Mouse (Mus musculus): ENCODE measurements at regions not wholly inside any gene's neighbourhood (a gene's known extent, or its start where the extent isn't known, plus 50 kb on each side); places are given as distances from the start of the nearest gene placed in this dataset.

GRCm38 (mm10) chr4:127469877-127470276 is 111.9 kb upstream of the Gjb5 start:
- no peak for ATAC-seq (replicated peaks; ENCODE audit: low FRiP score)
- WGBS = 91% methylated on average over 7 of the region's 7 CpGs

GRCm38 (mm10) chr4:127454511-127455119 is 96.6 kb upstream of the Gjb5 start:
- no peaks in the 10 kb centered on the region for H3K36me3 ChIP-seq (ENCODE audit: control insufficient read depth, insufficient read depth, low read length)
- no peaks in the 10 kb centered on the region for H3K4me1 ChIP-seq (replicated peaks; ENCODE audit: control insufficient read depth, insufficient read depth, low read length)
- WGBS = 92% methylated on average over 11 of the region's 11 CpGs
- H3K9ac ChIP-seq (ENCODE audit: low read length) = no peak overlapping the region
- no peak overlapping the region for H3K4me3 ChIP-seq (ENCODE audit: low read depth, low read length)
- ATAC-seq (replicated peaks; ENCODE audit: low FRiP score) (no peak), DNase-seq (ENCODE audit: low spot score) (no peak)
- no peak overlapping the region for H3K4me2 ChIP-seq (ENCODE audit: low read depth, low read length, severe bottlenecking)
- H3K9me3 ChIP-seq (ENCODE audit: control insufficient read depth, low read length) = no peaks in the 10 kb centered on the region
- no peaks in the 10 kb centered on the region for H3K27me3 ChIP-seq (ENCODE audit: control insufficient read depth, insufficient read depth, low read length)
- no peak overlapping the region for H3K27ac ChIP-seq (ENCODE audit: low read depth, low read length)

More at GRCm38 (mm10) chr4:127469877-127470276, 111.9 kb upstream of the Gjb5 start:
- no peak overlapping the region for H3K4me3 ChIP-seq (ENCODE audit: low read depth, low read length)
- H3K4me1 ChIP-seq (replicated peaks; ENCODE audit: control insufficient read depth, insufficient read depth, low read length) = no peaks in the 10 kb centered on the region
- H3K9ac ChIP-seq (ENCODE audit: low read length) = no peak overlapping the region
- H3K36me3 ChIP-seq (ENCODE audit: control insufficient read depth, insufficient read depth, low read length) = no peaks in the 10 kb centered on the region
- DNase-seq (ENCODE audit: low spot score) = no peak
- no peak overlapping the region for H3K27ac ChIP-seq (ENCODE audit: low read depth, low read length)
- no peak overlapping the region for H3K4me2 ChIP-seq (ENCODE audit: low read depth, low read length, severe bottlenecking)
- no peaks in the 10 kb centered on the region for H3K9me3 ChIP-seq (ENCODE audit: control insufficient read depth, low read length)
- no peaks in the 10 kb centered on the region for H3K27me3 ChIP-seq (ENCODE audit: control insufficient read depth, insufficient read depth, low read length)

DNA sequence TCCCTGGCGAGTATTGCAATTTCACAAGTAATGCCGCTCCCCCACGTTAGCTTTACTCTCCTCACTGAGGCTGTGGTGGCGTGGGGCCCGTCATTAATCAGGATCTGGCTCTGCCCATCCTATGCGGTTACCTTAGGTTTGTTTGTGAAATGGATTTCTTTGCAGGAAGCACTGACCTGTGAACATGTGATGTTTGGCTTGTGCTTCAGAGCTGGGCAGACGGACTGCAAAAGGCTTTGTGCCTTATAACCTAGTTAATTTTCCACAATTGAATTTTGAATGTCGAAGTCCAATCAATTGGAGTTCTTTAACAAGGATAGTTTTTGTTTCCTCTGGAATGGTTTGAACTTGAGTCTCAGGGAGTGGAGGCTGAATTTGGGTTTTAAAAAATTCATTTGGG is 94.1 kb upstream of the Gjb5 start:
- WGBS = 79% methylated on average over 8 of the region's 8 CpGs
- no peaks in the 10 kb centered on the region for H3K36me3 ChIP-seq (ENCODE audit: control insufficient read depth, insufficient read depth, low read length)
- no peak overlapping the region for H3K9ac ChIP-seq (ENCODE audit: low read length)
- no peaks in the 10 kb centered on the region for H3K27me3 ChIP-seq (ENCODE audit: control insufficient read depth, insufficient read depth, low read length)
- H3K9me3 ChIP-seq (ENCODE audit: control insufficient read depth, low read length) = no peaks in the 10 kb centered on the region
- H3K4me3 ChIP-seq (ENCODE audit: low read depth, low read length) = no peak overlapping the region
- H3K4me2 ChIP-seq (ENCODE audit: low read depth, low read length, severe bottlenecking) = no peak overlapping the region
- ATAC-seq (replicated peaks; ENCODE audit: low FRiP score) (no peak), DNase-seq (ENCODE audit: low spot score) (no peak)
- H3K4me1 ChIP-seq (replicated peaks; ENCODE audit: control insufficient read depth, insufficient read depth, low read length) = no peaks in the 10 kb centered on the region
- no peak overlapping the region for H3K27ac ChIP-seq (ENCODE audit: low read depth, low read length)

DNA sequence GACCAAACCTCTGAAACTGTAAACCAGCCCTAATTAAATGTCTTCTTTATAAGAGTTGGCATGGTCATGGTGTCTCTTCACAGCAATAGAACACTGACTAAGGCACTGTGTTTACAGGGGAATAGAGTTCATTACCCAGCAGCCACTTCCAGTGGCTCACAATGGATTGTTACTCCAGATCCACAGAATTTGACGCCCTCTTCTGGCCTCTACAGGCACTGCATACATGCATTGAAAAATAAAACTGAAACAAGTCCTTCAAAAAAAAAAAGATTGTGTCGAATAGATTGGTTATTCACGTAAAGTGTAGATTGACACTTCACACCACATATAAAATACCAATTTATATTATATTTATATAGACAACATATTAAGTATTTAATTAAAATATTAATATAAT is 87.3 kb upstream of the Gjb5 start:
- H3K9ac ChIP-seq (ENCODE audit: low read length) = no peak overlapping the region
- H3K27me3 ChIP-seq (ENCODE audit: control insufficient read depth, insufficient read depth, low read length) = no peaks in the 10 kb centered on the region
- WGBS = 61% methylated on average over 3 of the region's 3 CpGs
- DNase-seq (ENCODE audit: low spot score) (no peak), ATAC-seq (replicated peaks; ENCODE audit: low FRiP score) (no peak)
- H3K4me3 ChIP-seq (ENCODE audit: low read depth, low read length) = no peak overlapping the region
- H3K27ac ChIP-seq (ENCODE audit: low read depth, low read length) = no peak overlapping the region
- no peaks in the 10 kb centered on the region for H3K36me3 ChIP-seq (ENCODE audit: control insufficient read depth, insufficient read depth, low read length)
- H3K4me2 ChIP-seq (ENCODE audit: low read depth, low read length, severe bottlenecking) = no peak overlapping the region
- H3K4me1 ChIP-seq (replicated peaks; ENCODE audit: control insufficient read depth, insufficient read depth, low read length) = no peaks in the 10 kb centered on the region
- no peaks in the 10 kb centered on the region for H3K9me3 ChIP-seq (ENCODE audit: control insufficient read depth, low read length)

- ATAC-seq (replicated peaks; ENCODE audit: low FRiP score) = no peak
- Histone ChIP-seq H3K36me3 (ENCODE audit: control insufficient read depth, insufficient read depth, low read length) (no peaks in the 10 kb centered on the region), H3K27me3 (ENCODE audit: control insufficient read depth, insufficient read depth, low read length) (no peaks in the 10 kb centered on the region), H3K9ac (ENCODE audit: low read length) (no peak overlapping the region), H3K9me3 (ENCODE audit: control insufficient read depth, low read length) (no peaks in the 10 kb centered on the region), H3K4me2 (ENCODE audit: low read depth, low read length, severe bottlenecking) (no peak overlapping the region), H3K4me3 (ENCODE audit: low read depth, low read length) (no peak overlapping the region), H3K4me1 (replicated peaks; ENCODE audit: control insufficient read depth, insufficient read depth, low read length) (no peaks in the 10 kb centered on the region), H3K27ac (ENCODE audit: low read depth, low read length) (no peak overlapping the region)
- DNase-seq (ENCODE audit: low spot score) = no peak
- WGBS = 90% methylated on average over 1 of the region's 1 CpGs
These were observed 86.1 kb upstream of the Gjb5 start for GRCm38 (mm10) chr4:127444056-127444455.

DNA sequence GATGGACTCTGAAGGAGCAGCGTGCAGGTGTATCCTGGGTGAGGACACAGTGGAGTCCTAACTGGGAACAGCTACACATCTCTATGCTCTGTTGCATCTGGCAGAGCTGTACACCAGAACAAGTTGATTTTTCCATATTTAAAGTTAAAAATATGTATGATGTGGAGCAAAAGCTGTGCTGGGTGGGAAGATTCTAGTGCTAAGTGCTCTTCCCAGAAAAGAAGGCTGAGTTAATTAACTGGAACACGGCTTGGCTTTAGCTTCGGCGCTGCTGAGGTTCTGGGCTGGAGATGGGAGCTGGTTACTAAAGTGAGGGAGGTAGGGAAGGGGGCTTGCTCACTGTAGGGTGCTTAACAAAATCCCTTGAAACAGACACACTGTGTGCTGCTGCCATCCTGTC is 84.0 kb upstream of the Gjb5 start:
- WGBS = 69% methylated on average over 4 of the region's 4 CpGs
- no peak for ATAC-seq (replicated peaks; ENCODE audit: low FRiP score)

DNA sequence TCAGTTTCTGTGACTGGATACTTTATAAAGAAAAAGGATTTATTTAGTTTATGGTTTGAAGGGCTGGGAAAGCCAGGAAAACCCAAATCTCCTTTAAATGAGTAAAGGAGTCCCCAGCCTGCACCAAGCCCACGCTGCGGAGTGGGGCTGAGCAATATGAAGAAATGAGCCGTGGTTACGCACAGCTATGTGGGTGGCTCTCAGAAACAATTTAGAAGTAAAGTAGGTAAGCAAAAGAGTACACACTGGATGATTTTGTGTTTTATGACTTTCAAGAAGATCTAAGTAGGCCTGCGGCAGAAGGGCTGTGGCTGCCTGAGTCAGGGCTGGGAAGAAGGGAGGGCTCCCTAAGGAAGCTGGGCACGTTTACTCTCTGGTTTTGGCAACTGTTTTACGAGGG is 82.6 kb upstream of the Gjb5 start:
- Histone ChIP-seq H3K9me3 (ENCODE audit: control insufficient read depth, low read length) (no peaks in the 10 kb centered on the region), H3K36me3 (ENCODE audit: control insufficient read depth, insufficient read depth, low read length) (no peaks in the 10 kb centered on the region), H3K27me3 (ENCODE audit: control insufficient read depth, insufficient read depth, low read length) (no peaks in the 10 kb centered on the region), H3K4me2 (ENCODE audit: low read depth, low read length, severe bottlenecking) (no peak overlapping the region), H3K9ac (ENCODE audit: low read length) (no peak overlapping the region), H3K4me3 (ENCODE audit: low read depth, low read length) (no peak overlapping the region), H3K4me1 (replicated peaks; ENCODE audit: control insufficient read depth, insufficient read depth, low read length) (no peaks in the 10 kb centered on the region), H3K27ac (ENCODE audit: low read depth, low read length) (no peak overlapping the region)
- DNase-seq (ENCODE audit: low spot score) = no peak
- 86% methylated on average over 7 of the region's 7 CpGs for WGBS
- ATAC-seq (replicated peaks; ENCODE audit: low FRiP score) = no peak

More for the DNA sequence above, 84.0 kb upstream of the Gjb5 start:
- DNase-seq (ENCODE audit: low spot score) = no peak
- H3K9ac ChIP-seq (ENCODE audit: low read length) = no peak overlapping the region
- no peaks in the 10 kb centered on the region for H3K36me3 ChIP-seq (ENCODE audit: control insufficient read depth, insufficient read depth, low read length)
- H3K4me1 ChIP-seq (replicated peaks; ENCODE audit: control insufficient read depth, insufficient read depth, low read length) = no peaks in the 10 kb centered on the region
- no peaks in the 10 kb centered on the region for H3K9me3 ChIP-seq (ENCODE audit: control insufficient read depth, low read length)
- no peak overlapping the region for H3K27ac ChIP-seq (ENCODE audit: low read depth, low read length)
- no peaks in the 10 kb centered on the region for H3K27me3 ChIP-seq (ENCODE audit: control insufficient read depth, insufficient read depth, low read length)
- H3K4me3 ChIP-seq (ENCODE audit: low read depth, low read length) = no peak overlapping the region
- H3K4me2 ChIP-seq (ENCODE audit: low read depth, low read length, severe bottlenecking) = no peak overlapping the region

- ATAC-seq (replicated peaks; ENCODE audit: low FRiP score) (no peak), DNase-seq (ENCODE audit: low spot score) (peak; percentile 69)
- 35% methylated on average over 8 of the region's 8 CpGs for WGBS
- Histone ChIP-seq H3K4me3 (ENCODE audit: low read depth, low read length) (no peak overlapping the region), H3K4me1 (replicated peaks; ENCODE audit: control insufficient read depth, insufficient read depth, low read length) (no peaks in the 10 kb centered on the region), H3K9ac (ENCODE audit: low read length) (no peak overlapping the region), H3K9me3 (ENCODE audit: control insufficient read depth, low read length) (no peaks in the 10 kb centered on the region), H3K27ac (ENCODE audit: low read depth, low read length) (no peak overlapping the region), H3K36me3 (ENCODE audit: control insufficient read depth, insufficient read depth, low read length) (no peaks in the 10 kb centered on the region), H3K27me3 (ENCODE audit: control insufficient read depth, insufficient read depth, low read length) (no peaks in the 10 kb centered on the region), H3K4me2 (ENCODE audit: low read depth, low read length, severe bottlenecking) (no peak overlapping the region)
These were observed 77.1 kb upstream of the Gjb5 start for GRCm38 (mm10) chr4:127435076-127435475.

DNA sequence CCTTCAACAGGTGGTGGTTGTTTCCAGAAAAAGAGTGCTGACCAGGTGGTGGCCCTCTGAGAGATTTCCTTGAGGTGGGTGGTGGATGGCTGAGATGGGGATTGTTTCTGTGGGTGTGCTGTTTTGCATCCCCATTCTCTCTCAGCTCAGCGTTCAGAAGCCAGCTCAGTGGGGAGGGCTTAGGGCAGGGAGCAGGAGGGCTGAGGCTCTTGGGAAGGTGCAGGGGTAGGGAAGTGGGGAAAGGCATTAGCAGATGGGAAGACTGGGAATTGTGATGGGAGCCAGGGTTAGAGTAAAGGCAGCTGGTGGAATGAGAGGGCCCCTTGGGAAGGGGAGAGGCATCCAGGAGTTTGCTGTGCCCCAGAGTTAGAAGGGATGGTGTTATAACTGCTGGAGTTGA is 72.3 kb upstream of the Gjb5 start:
- no peaks in the 10 kb centered on the region for H3K27me3 ChIP-seq (ENCODE audit: control insufficient read depth, insufficient read depth, low read length)
- H3K9me3 ChIP-seq (ENCODE audit: control insufficient read depth, low read length) = no peaks in the 10 kb centered on the region
- no peaks in the 10 kb centered on the region for H3K4me1 ChIP-seq (replicated peaks; ENCODE audit: control insufficient read depth, insufficient read depth, low read length)
- ATAC-seq (replicated peaks; ENCODE audit: low FRiP score) (no peak), DNase-seq (ENCODE audit: low spot score) (no peak)
- H3K27ac ChIP-seq (ENCODE audit: low read depth, low read length) = no peak overlapping the region
- H3K9ac ChIP-seq (ENCODE audit: low read length) = no peak overlapping the region
- H3K4me3 ChIP-seq (ENCODE audit: low read depth, low read length) = no peak overlapping the region
- H3K4me2 ChIP-seq (ENCODE audit: low read depth, low read length, severe bottlenecking) = no peak overlapping the region
- H3K36me3 ChIP-seq (ENCODE audit: control insufficient read depth, insufficient read depth, low read length) = no peaks in the 10 kb centered on the region
- WGBS = 0% methylated on average over 1 of the region's 1 CpGs

All from forebrain, embryonic 11.5 days (tissue).